Mouse (Mus musculus): ENCODE results near the gene Adcy6.

Adcy6 gene

GRCm38 (mm10) chr15:98567278-98568134 is 42.4 kb downstream of the Adcy6 start:
- peak; percentile 99 for DNase-seq (ENCODE audit: low spot score)

GRCm38 (mm10) chr15:98566973-98567277 is 43.0 kb downstream of the Adcy6 start:
- DNase-seq (ENCODE audit: low spot score): no peak

GRCm38 (mm10) chr15:98557186-98557585 is 52.7 kb downstream of the Adcy6 start:
- no peak for DNase-seq (ENCODE audit: low spot score)

- no peak for DNase-seq (ENCODE audit: low spot score)
Observed at GRCm38 (mm10) chr15:98555881-98556280, 54.0 kb downstream of the Adcy6 start.

GRCm38 (mm10) chr15:98552758-98553157 is 57.1 kb downstream of the Adcy6 start:
- DNase-seq (ENCODE audit: low spot score): no peak

- no peak for DNase-seq (ENCODE audit: low spot score)
Observed at GRCm38 (mm10) chr15:98546843-98547242, 63.0 kb downstream of the Adcy6 start.

GRCm38 (mm10) chr15:98545151-98545550 is 64.7 kb downstream of the Adcy6 start:
- DNase-seq (ENCODE audit: low spot score): no peak

- DNase-seq (ENCODE audit: low spot score): no peak
Observed at GRCm38 (mm10) chr15:98543341-98543740, 66.5 kb downstream of the Adcy6 start.

- no peak for DNase-seq (ENCODE audit: low spot score)
Observed at GRCm38 (mm10) chr15:98541064-98541463, 68.8 kb downstream of the Adcy6 start.

Measured in embryo, embryonic 10 days (tissue).